Mouse (Mus musculus) neural tube, embryonic 10.5 days (tissue): ENCODE measurements around the gene B4galnt1.
A peak's percentile ranks its signal among the peaks of the same experiment; 100 is the strongest.
"Not testable (repeated sequence)": the region's sequence is repeated elsewhere in the genome, so short reads cannot be mapped to it uniquely, and the experiment has no call there.

Experiments
- DNase-seq: peaks from one replicate; pipeline ENCODE4 v3.0.0-alpha.2; 2017; ENCODE audit warnings: low spot score; ENCODE audit errors: extremely low spot score

Gene B4galnt1

GRCm38 (mm10) chr10:127188465-127189115 is 23.6 kb downstream of the B4galnt1 start:
- DNase-seq: peak; percentile 89

- DNase-seq: peak; percentile 67
Measured at GRCm38 (mm10) chr10:127189116-127189650, 24.2 kb downstream of the B4galnt1 start.

- DNase-seq: peak; percentile 75
Measured at GRCm38 (mm10) chr10:127189651-127190381, 24.8 kb downstream of the B4galnt1 start, which contains the start of gene Arhgef25. Arhgef25 (minus strand) TSS chr10:127190083.

- DNase-seq: no peak
Measured at GRCm38 (mm10) chr10:127190398-127191190, 25.6 kb downstream of the B4galnt1 start.

- no peak for DNase-seq
Measured at GRCm38 (mm10) chr10:127191191-127192056, 26.4 kb downstream of the B4galnt1 start.

- not testable (repeated sequence) for DNase-seq
Measured at GRCm38 (mm10) chr10:127192057-127192328, 27.0 kb downstream of the B4galnt1 start.

- DNase-seq: no peak
Measured at GRCm38 (mm10) chr10:127193011-127193410, 28.0 kb downstream of the B4galnt1 start.

GRCm38 (mm10) chr10:127194428-127195327 is 29.7 kb downstream of the B4galnt1 start:
- peak; percentile 39 for DNase-seq

- peak; percentile 75 for DNase-seq
Measured at GRCm38 (mm10) chr10:127195328-127196129, 30.5 kb downstream of the B4galnt1 start, which contains the start of gene Dtx3. Dtx3 (minus strand) TSS chr10:127195728.

- DNase-seq: peak; percentile 42
Measured at GRCm38 (mm10) chr10:127196392-127196791, 31.4 kb downstream of the B4galnt1 start.

GRCm38 (mm10) chr10:127197104-127197503 is 32.1 kb downstream of the B4galnt1 start:
- DNase-seq: no peak

GRCm38 (mm10) chr10:127197505-127198110 is 32.6 kb downstream of the B4galnt1 start:
- DNase-seq: no peak

- no peak for DNase-seq
Measured at GRCm38 (mm10) chr10:127198492-127198891, 33.5 kb downstream of the B4galnt1 start.

GRCm38 (mm10) chr10:127199068-127199467 is 34.0 kb downstream of the B4galnt1 start:
- no peak for DNase-seq

- no peak for DNase-seq
Measured at GRCm38 (mm10) chr10:127199474-127199873, 34.4 kb downstream of the B4galnt1 start.

GRCm38 (mm10) chr10:127200279-127200678 is 35.3 kb downstream of the B4galnt1 start:
- DNase-seq: no peak

- DNase-seq: no peak
Measured at GRCm38 (mm10) chr10:127203106-127203505, 38.1 kb downstream of the B4galnt1 start.

GRCm38 (mm10) chr10:127204589-127204988 is 39.6 kb downstream of the B4galnt1 start:
- DNase-seq: no peak
